Comparison of ENCODE assay signal across 7 mouse cellular contexts in the genomic region with DNA sequence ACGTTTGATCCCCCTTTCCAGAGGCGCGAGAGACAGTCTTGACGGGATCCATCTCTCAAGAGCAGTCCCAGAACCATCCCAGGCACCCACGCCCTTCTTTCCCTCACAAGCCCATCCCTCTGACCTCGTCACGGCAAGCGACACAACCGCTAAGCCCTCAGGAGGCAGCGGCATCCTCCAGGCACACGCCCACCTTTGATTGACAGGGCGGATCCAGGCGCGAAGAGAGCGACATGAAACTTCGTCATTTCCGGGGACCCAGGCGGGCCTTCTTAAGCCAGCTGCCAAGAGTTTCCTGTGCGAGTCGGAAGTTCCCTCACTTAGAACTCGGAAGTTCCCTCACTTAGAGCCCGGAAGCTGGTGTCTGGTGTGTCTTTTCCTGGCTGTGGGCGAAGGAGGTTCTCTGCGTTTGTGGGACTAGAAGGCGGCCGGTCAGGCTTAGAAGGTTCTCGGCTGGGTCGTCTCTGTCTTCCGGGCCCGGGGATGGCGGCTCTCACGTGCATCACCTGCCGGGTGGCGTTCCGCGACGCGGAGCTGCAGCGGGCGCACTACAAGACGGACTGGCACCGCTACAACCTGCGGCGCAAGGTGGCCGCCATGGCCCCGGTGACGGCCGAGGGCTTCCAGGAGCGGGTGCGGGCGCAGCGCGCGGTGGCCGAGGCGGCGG. TPM values are rescaled to one million over a fixed set of nuclear protein-coding genes. Genes with fewer than 3 reads are reported as not detected.
DNase-seq lines count a peak whose midpoint lies in the region; ATAC-seq lines count a peak whose summit lies in the region.

A gene (plus strand): TSS at position 300 of the 667 bp plus-strand sequence.

- H3K9ac ChIP-seq in intestine, embryonic 15.5 days, result peak within 1 kb of the TSS; percentile 91

- H3K4me3 ChIP-seq in intestine, embryonic 15.5 days (replicated peaks), result peak within 1 kb of the TSS; percentile 80
- H3K4me3 ChIP-seq in midbrain, embryonic 10.5 days, result peak within 1 kb of the TSS; percentile 100

- peak; percentile 98 for ATAC-seq in intestine, embryonic 15.5 days

- H3K9me3 ChIP-seq in intestine, embryonic 15.5 days, result no peaks in the 10 kb centered on the region
- H3K9me3 ChIP-seq in midbrain, embryonic 10.5 days (replicated peaks), result no peaks in the 10 kb centered on the region

- peak within 1 kb of the TSS; percentile 65 for H3K4me2 ChIP-seq in intestine, embryonic 15.5 days (replicated peaks)

- H3K27me3 ChIP-seq in intestine, embryonic 15.5 days (replicated peaks), result no peaks in the 10 kb centered on the region
- no peaks in the 10 kb centered on the region for H3K27me3 ChIP-seq in midbrain, embryonic 10.5 days (ENCODE audit: low read depth, poor library complexity, severe bottlenecking)

- peak; percentile 97 for DNase-seq in adrenal gland, adult 2 months
- DNase-seq in embryo, embryonic 11.5 days (ENCODE audit: low read depth, low spot score), result peak; percentile 96
- peak; percentile 87 to 93 for DNase-seq in gastrocnemius, postnatal 36 days
- DNase-seq in left cerebral cortex, postnatal 25 days (ENCODE audit: low spot score in 2 of 2), result peak; percentile 95 to 99
- DNase-seq in midbrain, embryonic 10.5 days (ENCODE audit: low spot score), result peak; percentile 97
- DNase-seq in right cerebral cortex, postnatal 4 days, result peak; percentile 89

- intact Hi-C loops in gastrocnemius, postnatal 36 days (cut with DNase I), result no loop called here
- intact Hi-C loops in left cerebral cortex, postnatal 25 days (cut with DNase I), result no loop called here

- peaks cover 6% of the 10 kb centered on the region for H3K36me3 ChIP-seq in intestine, embryonic 15.5 days
- H3K36me3 ChIP-seq in midbrain, embryonic 10.5 days, result peaks cover 28% of the 10 kb centered on the region

- under 1% methylated on average over 57 of the region's 57 CpGs for WGBS in intestine, embryonic 15.5 days
- WGBS in midbrain, embryonic 10.5 days, result under 1% methylated on average over 57 of the region's 57 CpGs

- peaks cover 8% of the 10 kb centered on the region for H3K4me1 ChIP-seq in intestine, embryonic 15.5 days (replicated peaks)
- peaks cover 18% of the 10 kb centered on the region for H3K4me1 ChIP-seq in midbrain, embryonic 10.5 days

- H3K27ac ChIP-seq in intestine, embryonic 15.5 days, result peak within 1 kb of the TSS; percentile 93
- H3K27ac ChIP-seq in midbrain, embryonic 10.5 days (replicated peaks), result peak within 1 kb of the TSS; percentile 91

RNA-seq across cellular contexts. Expression of the gene that starts here (rescaled TPM):
- total RNA-seq in adrenal gland, adult 2 months (2021), result 10 to 100 TPM; 30.1 to 40.1 TPM
- polyA plus RNA-seq in adrenal gland, adult 2 months (2012; rRNA removed), result 26.8 TPM in 2 replicates
- total RNA-seq in gastrocnemius, postnatal 36 days (2021), result 10 to 100 TPM; 19.6 to 23.0 TPM
- 31.8 and 34.9 TPM in 2 replicates for polyA plus RNA-seq in intestine, embryonic 15.5 days (2015; fragmentation: Nextera tagmentation; extraction: Ambion mirVana)
- 10 to 100 TPM; 42.5 to 42.6 TPM for total RNA-seq in left cerebral cortex, postnatal 25 days (2021)
- 24.1 and 24.4 TPM in 2 replicates for polyA plus RNA-seq in midbrain, embryonic 10.5 days (2016; fragmentation: Nextera tagmentation; extraction: Ambion mirVana)

Comparison
In these comparisons a context has a peak if more than half of its experiments do, and no peak if none do; other contexts are left out.
1. Peak in every context shown above with its lines: DNase-seq, ATAC-seq, H3K4me3 ChIP-seq and H3K27ac ChIP-seq.